Mouse (Mus musculus): ENCODE data around the gene Lamc2.

DNA sequence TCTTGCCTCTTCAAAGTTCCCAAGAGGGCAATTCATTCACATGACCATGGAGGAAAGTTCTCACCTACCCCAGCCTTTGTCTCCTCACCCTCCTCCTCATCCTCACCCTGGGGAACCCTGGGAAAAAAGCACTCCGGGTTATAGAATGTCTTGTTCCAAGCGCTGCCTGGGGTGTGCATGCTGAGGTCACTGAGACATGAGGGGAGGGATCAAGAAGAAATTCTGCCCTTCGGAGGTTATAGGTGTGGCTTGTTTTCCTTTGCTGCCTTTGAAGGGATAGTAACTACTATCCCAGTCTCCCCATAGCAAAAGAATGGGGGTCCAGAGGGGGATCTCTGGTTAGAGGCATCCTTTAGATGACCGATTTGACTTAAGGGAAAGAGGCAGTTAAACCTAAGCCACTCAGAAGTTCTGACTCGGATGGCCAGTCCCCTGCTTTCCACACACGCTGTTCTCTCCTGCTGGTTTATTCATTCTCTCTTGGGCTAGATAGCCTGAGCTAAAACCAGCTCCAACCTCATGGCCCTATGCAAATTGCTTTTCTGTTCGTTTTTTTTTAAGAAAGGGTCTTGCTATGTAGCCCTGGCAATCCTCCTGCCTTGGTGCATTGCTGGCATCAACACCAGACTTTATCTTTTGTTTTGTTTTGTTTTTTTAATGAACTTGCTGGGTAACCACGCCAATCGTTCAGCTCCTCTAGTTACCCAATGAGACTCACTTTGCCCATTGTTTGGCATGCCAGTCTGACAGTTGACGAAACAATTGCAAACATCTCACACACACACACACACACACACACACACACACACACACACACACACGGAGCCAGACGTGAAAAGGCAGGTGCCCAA lies 91.8 kb downstream of the Lamc2 start:
- TF ChIP-seq POLR2A (IDR thresholded peaks at IDR 0.05; ENCODE audit: borderline replicate concordance, control insufficient read depth, low read depth, low read length) (no peak), CTCF (IDR thresholded peaks at IDR 0.05; ENCODE audit: control insufficient read depth, insufficient read depth, low read length) (no peak)
